14 mouse cellular contexts compared by ENCODE assay signal in genomic region chr17:88491366-88492106, GRCm38 (mm10). TPM values are rescaled to one million over a fixed set of nuclear protein-coding genes. Genes with fewer than 3 reads are reported as not detected.
DNase-seq lines count a peak whose midpoint lies in the region; ATAC-seq and TF ChIP-seq lines count a peak whose summit lies in the region.
"Had no signal": no experiment of that assay in that cellular context is flagged by ENCODE, and none has a peak within 500 bp of the region (broad histone marks: within the 10 kb centered on the region; RNA-seq: fewer than 3 reads in every experiment).

No protein-coding gene starts in this region.

- ATAC-seq in forebrain, postnatal 0 days, result no peak
- ATAC-seq in forebrain, embryonic 12.5 days (ENCODE audit: low FRiP score), result no peak
- ATAC-seq in lung, embryonic 14.5 days (ENCODE audit: insufficient read depth), result no peak
- peak; percentile 64 for ATAC-seq in CD4-positive, CD25-positive, alpha-beta regulatory T cell, adult 4 months
- ATAC-seq in inflammation-experienced regulatory T-cells, adult 6 months, result peak; percentile 32
- no peak for ATAC-seq in kidney, embryonic 15.5 days (replicated peaks; ENCODE audit: low FRiP score)

- peaks cover 15% of the 10 kb centered on the region for H3K4me1 ChIP-seq in forebrain, postnatal 0 days (ENCODE audit: insufficient read depth)
- H3K4me1 ChIP-seq in forebrain, embryonic 12.5 days, result peaks cover 19% of the 10 kb centered on the region
- no peaks in the 10 kb centered on the region for H3K4me1 ChIP-seq in lung, embryonic 14.5 days (ENCODE audit: insufficient read depth)
- no peaks in the 10 kb centered on the region for H3K4me1 ChIP-seq in kidney, embryonic 15.5 days

- peaks cover 2% of the 10 kb centered on the region; the same call in 1 of the 2 replicates for H3K36me3 ChIP-seq in forebrain, postnatal 0 days (ENCODE audit: insufficient read depth)
- H3K36me3 ChIP-seq in forebrain, embryonic 12.5 days (replicated peaks), result peaks cover 9% of the 10 kb centered on the region
- H3K36me3 ChIP-seq in lung, embryonic 14.5 days (ENCODE audit: insufficient read depth), result peaks cover 25% of the 10 kb centered on the region; the same call in 1 of the 2 replicates
- H3K36me3 ChIP-seq in kidney, embryonic 15.5 days, result peaks cover 34% of the 10 kb centered on the region

- H3K4me2 ChIP-seq in forebrain, postnatal 0 days (ENCODE audit: low read depth), result no peak overlapping the region
- H3K4me2 ChIP-seq in forebrain, embryonic 12.5 days, result no peak overlapping the region
- no peak overlapping the region for H3K4me2 ChIP-seq in lung, embryonic 14.5 days
- H3K4me2 ChIP-seq in kidney, embryonic 15.5 days, result no peak overlapping the region

- TF ChIP-seq CTCF in forebrain, postnatal 0 days (IDR thresholded peaks at IDR 0.05; ENCODE audit: low read depth), result peak; percentile 42
- peak; percentile 20; the same call in 1 of the 2 replicates for TF ChIP-seq CTCF in lung, embryonic 14.5 days (IDR thresholded peaks at IDR 0.05; ENCODE audit: low read depth)

- H3K27me3 ChIP-seq in forebrain, postnatal 0 days (ENCODE audit: insufficient read depth, low read length), result no peaks in the 10 kb centered on the region
- no peaks in the 10 kb centered on the region for H3K27me3 ChIP-seq in forebrain, embryonic 12.5 days
- H3K27me3 ChIP-seq in lung, embryonic 14.5 days (ENCODE audit: insufficient read depth, low read length), result no peaks in the 10 kb centered on the region
- no peaks in the 10 kb centered on the region for H3K27me3 ChIP-seq in kidney, embryonic 15.5 days

- no peak for DNase-seq in forebrain, postnatal 0 days
- peak; percentile 38 for DNase-seq in lung, embryonic 14.5 days
- no peak for DNase-seq in lung, postnatal 25 days (ENCODE audit: low spot score)
- DNase-seq in left cerebral cortex, adult 8-10 months (ENCODE audit: low spot score in 2 of 2), result no peak
- DNase-seq: adrenal gland, adult 2 months; gastrocnemius, postnatal 10 days; kidney, adult 11 months; lung, postnatal 10 days; right cerebral cortex, postnatal 4 days had no signal

- WGBS in forebrain, postnatal 0 days, result 95% methylated on average over 13 of the region's 13 CpGs
- 96% methylated on average over 13 of the region's 13 CpGs for WGBS in forebrain, embryonic 12.5 days
- WGBS in lung, embryonic 14.5 days, result 91% methylated on average over 13 of the region's 13 CpGs
- 95% methylated on average over 13 of the region's 13 CpGs for WGBS in kidney, embryonic 15.5 days

- no peak overlapping the region for H3K4me3 ChIP-seq in forebrain, postnatal 0 days (ENCODE audit: low read depth, low read length)
- no peak overlapping the region for H3K4me3 ChIP-seq in forebrain, embryonic 12.5 days (replicated peaks)
- H3K4me3 ChIP-seq in lung, embryonic 14.5 days (ENCODE audit: low read depth, low read length), result no peak overlapping the region
- H3K4me3 ChIP-seq in kidney, embryonic 15.5 days (replicated peaks), result no peak overlapping the region
- H3K4me3 ChIP-seq: erythroblast, embryonic 14.5 days had no signal

- H3K9me3 ChIP-seq in forebrain, postnatal 0 days (ENCODE audit: low read length), result no peaks in the 10 kb centered on the region
- H3K9me3 ChIP-seq in forebrain, embryonic 12.5 days, result no peaks in the 10 kb centered on the region
- H3K9me3 ChIP-seq in lung, embryonic 14.5 days (ENCODE audit: low read depth, low read length), result no peaks in the 10 kb centered on the region
- no peaks in the 10 kb centered on the region for H3K9me3 ChIP-seq in kidney, embryonic 15.5 days (replicated peaks)

- no peak overlapping the region for H3K27ac ChIP-seq in forebrain, postnatal 0 days (ENCODE audit: low read depth, low read length)
- no peak overlapping the region for H3K27ac ChIP-seq in forebrain, embryonic 12.5 days
- H3K27ac ChIP-seq in lung, embryonic 14.5 days (ENCODE audit: low read depth), result no peak overlapping the region
- no peak overlapping the region for H3K27ac ChIP-seq in kidney, embryonic 15.5 days

- no peak overlapping the region for H3K9ac ChIP-seq in forebrain, postnatal 0 days
- no peak overlapping the region for H3K9ac ChIP-seq in forebrain, embryonic 12.5 days
- H3K9ac ChIP-seq in lung, embryonic 14.5 days, result no peak overlapping the region
- no peak overlapping the region for H3K9ac ChIP-seq in kidney, embryonic 15.5 days

RNA-seq across cellular contexts. Expression of gene Ppp1r21, which starts 38.4 kb away (rescaled TPM):
- 49.9 and 63.4 TPM in 2 replicates for total RNA-seq in forebrain, postnatal 0 days (2014; rRNA removed)
- 24.5 and 25.7 TPM in 2 replicates for polyA plus RNA-seq in forebrain, postnatal 0 days (2015; fragmentation: Nextera tagmentation; extraction: Ambion mirVana)
- 20.8 and 22.0 TPM in 2 replicates for polyA plus RNA-seq in forebrain, embryonic 12.5 days (2016; fragmentation: Nextera tagmentation; extraction: Ambion mirVana)
- 26.4 and 28.7 TPM in 2 replicates for polyA plus RNA-seq in lung, embryonic 14.5 days (2014; fragmentation: Nextera tagmentation; extraction: Ambion mirVana)
- 10 to 100 TPM; 26.4 to 39.4 TPM for polyA plus RNA-seq in CD4-positive, CD25-positive, alpha-beta regulatory T cell, adult 4 months (2017; shearing (Covaris generic))
- 10 to 100 TPM; 16.8 to 31.9 (median 28.2) TPM for polyA plus RNA-seq in inflammation-experienced regulatory T-cells, adult 6 months (2017; shearing (Covaris generic))
- total RNA-seq in left cerebral cortex, adult 8-10 months (2022), result 10 to 100 TPM; 78.4 to 85.9 (median 82.3) TPM
- polyA plus RNA-seq in kidney, embryonic 15.5 days (2015; fragmentation: Nextera tagmentation; extraction: Ambion mirVana), result 26.4 and 26.8 TPM in 2 replicates

RNA-seq across cellular contexts. Expression of gene Foxn2, which starts 51.0 kb away (rescaled TPM):
- total RNA-seq in forebrain, postnatal 0 days (2014; rRNA removed), result 11.2 and 11.5 TPM in 2 replicates
- 4.3 and 5.0 TPM in 2 replicates for polyA plus RNA-seq in forebrain, postnatal 0 days (2015; fragmentation: Nextera tagmentation; extraction: Ambion mirVana)
- polyA plus RNA-seq in forebrain, embryonic 12.5 days (2016; fragmentation: Nextera tagmentation; extraction: Ambion mirVana), result 13.4 and 14.9 TPM in 2 replicates
- 15.1 and 15.3 TPM in 2 replicates for polyA plus RNA-seq in lung, embryonic 14.5 days (2014; fragmentation: Nextera tagmentation; extraction: Ambion mirVana)
- polyA plus RNA-seq in CD4-positive, CD25-positive, alpha-beta regulatory T cell, adult 4 months (2017; shearing (Covaris generic)), result 10 to 100 TPM; 34.5 to 41.0 TPM
- 10 to 100 TPM; 36.0 to 43.5 (median 43.0) TPM for polyA plus RNA-seq in inflammation-experienced regulatory T-cells, adult 6 months (2017; shearing (Covaris generic))
- 10 to 100 TPM; 16.3 to 18.8 (median 17.6) TPM for total RNA-seq in left cerebral cortex, adult 8-10 months (2022)
- polyA plus RNA-seq in kidney, embryonic 15.5 days (2015; fragmentation: Nextera tagmentation; extraction: Ambion mirVana), result 14.6 and 15.8 TPM in 2 replicates

Comparison
In these comparisons a context has a peak if more than half of its experiments do, and no peak if none do; other contexts are left out.
1. ATAC-seq: peak in CD4-positive, CD25-positive, alpha-beta regulatory T cell, adult 4 months (single experiment) and inflammation-experienced regulatory T-cells, adult 6 months (single experiment); none in forebrain, postnatal 0 days (single experiment), forebrain, embryonic 12.5 days (single experiment), lung, embryonic 14.5 days (single experiment) and kidney, embryonic 15.5 days (single experiment).